Mouse (Mus musculus): Measurements from ENCODE around the gene Pkd1l2.
A peak's percentile ranks its signal among the peaks of the same experiment; 100 is the strongest.

The Pkd1l2 gene

DNA sequence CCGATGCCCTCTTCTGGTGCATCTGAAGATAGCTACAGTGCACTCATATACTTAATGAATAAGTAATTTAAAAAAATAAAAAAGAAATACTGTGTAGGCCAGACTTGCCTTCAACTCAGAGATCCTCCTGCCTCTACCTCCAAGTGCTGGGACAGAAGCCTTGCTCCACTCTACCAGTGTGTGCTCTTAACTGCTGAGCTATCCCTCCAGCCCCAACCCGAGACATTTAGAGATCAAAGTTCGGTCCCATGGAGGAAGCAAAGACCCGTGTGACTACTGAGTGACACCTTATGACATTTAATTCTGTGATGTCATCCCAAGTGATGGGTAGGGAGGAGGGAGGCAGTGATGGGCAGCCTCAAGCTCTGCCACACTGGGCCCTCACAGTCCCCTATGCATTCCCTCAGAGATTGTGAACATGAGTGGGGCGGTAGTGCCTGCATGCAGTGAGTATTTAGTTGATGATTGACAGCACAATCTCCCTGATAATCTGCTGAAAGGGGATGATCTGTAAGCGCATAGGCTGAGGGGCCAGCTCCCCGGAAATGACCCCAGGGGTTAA, 44.8 kb downstream of the Pkd1l2 start:
- DNase-seq (ENCODE audit: low read depth in 2 of 2, low spot score in 2 of 2) = no peak

- DNase-seq (ENCODE audit: low read depth in 2 of 2, low spot score in 2 of 2) = no peak
Measured at GRCm38 (mm10) chr8:117033393-117033792, 48.9 kb downstream of the Pkd1l2 start.

GRCm38 (mm10) chr8:117032609-117033008, 49.6 kb downstream of the Pkd1l2 start:
- DNase-seq (ENCODE audit: low read depth in 2 of 2, low spot score in 2 of 2) = no peak

GRCm38 (mm10) chr8:117031476-117031875, 50.8 kb downstream of the Pkd1l2 start:
- no peak for DNase-seq (ENCODE audit: low read depth in 2 of 2, low spot score in 2 of 2)

GRCm38 (mm10) chr8:117028686-117029085, 53.6 kb downstream of the Pkd1l2 start:
- no peak for DNase-seq (ENCODE audit: low read depth in 2 of 2, low spot score in 2 of 2)

- no peak for DNase-seq (ENCODE audit: low read depth in 2 of 2, low spot score in 2 of 2)
Measured at GRCm38 (mm10) chr8:117027601-117028000, 54.6 kb downstream of the Pkd1l2 start.

- DNase-seq (ENCODE audit: low read depth in 2 of 2, low spot score in 2 of 2) = no peak
Measured at GRCm38 (mm10) chr8:117022297-117022993, 59.8 kb downstream of the Pkd1l2 start.

DNA sequence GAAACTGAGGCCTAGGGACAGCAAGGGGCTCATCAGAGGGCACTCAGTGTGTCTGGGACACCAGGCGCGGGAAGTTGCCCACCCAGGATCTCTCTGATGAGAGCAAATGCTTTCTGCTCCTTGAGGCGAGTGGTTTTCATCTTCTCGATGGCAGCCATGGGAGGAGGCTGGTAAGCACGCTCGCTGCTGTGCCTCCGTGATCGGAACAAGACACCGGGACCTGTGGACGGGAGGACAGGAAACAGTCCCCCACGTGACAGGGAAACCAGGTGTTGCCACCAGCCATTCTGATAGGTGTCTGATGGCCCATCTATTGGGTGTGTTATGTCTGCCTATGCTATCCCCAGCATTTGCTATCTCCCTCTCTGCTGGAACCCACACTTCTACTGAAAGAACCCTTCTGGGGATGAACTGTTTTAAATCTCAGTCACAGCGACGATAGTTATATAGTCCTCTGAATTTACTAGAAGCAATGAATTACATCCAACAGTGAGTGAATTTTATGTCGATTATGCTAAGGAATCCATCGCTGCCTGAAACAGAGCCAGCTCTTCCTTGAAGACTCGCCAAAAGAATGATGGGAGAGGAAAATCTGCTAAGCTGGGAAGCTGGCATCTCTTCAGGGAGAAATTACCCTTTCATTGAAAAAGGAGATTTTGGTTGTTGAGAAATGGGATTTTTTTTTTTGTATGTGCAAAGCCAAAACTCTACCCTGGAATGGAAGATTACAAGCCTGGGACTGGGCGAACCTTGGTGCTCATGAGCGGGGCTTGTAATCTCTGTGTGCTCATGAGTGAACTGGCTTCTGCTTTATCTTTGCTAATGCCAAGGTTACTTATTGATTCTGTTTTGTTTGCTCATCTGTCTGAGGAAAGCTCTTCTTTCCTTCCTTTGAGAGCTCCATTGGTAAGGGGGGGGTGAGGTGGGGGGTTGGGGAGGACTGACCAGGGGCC, 62.6 kb downstream of the Pkd1l2 start:
- no peak for DNase-seq (ENCODE audit: low read depth in 2 of 2, low spot score in 2 of 2)

DNA sequence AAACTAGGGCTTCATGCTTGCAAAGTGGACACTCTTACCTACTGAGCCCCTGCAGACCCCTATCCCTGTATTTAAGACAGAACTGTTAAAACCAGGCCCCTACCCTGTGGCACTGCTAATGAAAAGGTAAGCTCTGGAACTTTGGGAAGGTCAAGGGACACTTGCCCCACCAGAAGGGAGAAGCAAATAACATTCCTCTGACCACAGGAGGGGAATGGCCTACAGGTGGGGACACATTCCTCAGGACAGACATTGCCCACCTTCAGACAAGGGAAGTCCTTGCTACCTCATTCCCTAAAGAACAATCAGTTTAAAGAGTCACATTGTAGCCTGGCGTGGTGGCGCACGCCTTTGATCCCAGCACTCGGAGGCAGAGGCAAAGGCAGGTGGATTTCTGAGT, 64.4 kb downstream of the Pkd1l2 start:
- DNase-seq (ENCODE audit: low read depth in 2 of 2, low spot score in 2 of 2) = no peak

GRCm38 (mm10) chr8:117017006-117017405, 65.2 kb downstream of the Pkd1l2 start:
- no peak for DNase-seq (ENCODE audit: low read depth in 2 of 2, low spot score in 2 of 2)

DNA sequence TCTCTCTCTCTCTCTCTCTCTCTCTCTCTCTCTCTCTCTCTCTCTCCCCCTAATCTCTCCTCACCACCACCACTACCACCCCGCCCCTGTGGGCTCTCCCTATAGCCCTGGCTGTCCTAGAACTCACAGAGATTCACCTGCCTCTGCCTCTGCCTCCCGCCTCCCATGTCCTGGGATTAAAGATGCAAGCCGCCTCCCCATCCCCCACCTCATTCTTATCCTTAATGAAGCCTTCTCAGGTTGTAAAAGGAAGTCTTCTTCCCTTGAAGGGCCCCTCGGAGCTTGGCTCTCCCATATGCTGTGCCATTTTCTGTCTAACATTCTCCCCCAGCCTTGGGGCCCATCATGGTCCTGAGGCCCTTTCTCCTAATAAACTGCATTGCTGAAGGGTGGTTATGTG, 66.6 kb downstream of the Pkd1l2 start:
- DNase-seq (ENCODE audit: low read depth in 2 of 2, low spot score in 2 of 2) = no peak

DNA sequence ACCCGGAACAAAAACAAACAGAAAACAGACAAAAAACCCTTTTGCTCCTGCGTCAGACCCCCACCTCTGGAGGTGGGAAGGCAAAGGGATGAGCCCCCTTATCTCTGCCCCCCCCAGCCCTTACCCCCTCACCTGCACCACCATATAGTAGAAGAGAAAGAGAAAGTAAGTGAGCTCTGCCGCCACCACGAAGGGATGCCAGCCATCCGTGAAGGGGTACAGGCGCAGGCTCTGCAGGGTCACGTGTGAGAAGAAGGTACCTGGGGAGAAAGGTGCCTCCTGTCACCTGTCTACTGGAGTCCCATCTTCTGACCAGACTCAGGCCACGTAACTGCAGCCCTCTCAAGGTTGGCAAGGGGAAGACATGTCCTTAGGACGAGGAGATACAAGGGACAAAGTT, 70.9 kb downstream of the Pkd1l2 start:
- no peak for DNase-seq (ENCODE audit: low read depth in 2 of 2, low spot score in 2 of 2)

GRCm38 (mm10) chr8:116994016-116994716, 88.1 kb downstream of the Pkd1l2 start:
- DNase-seq (ENCODE audit: low read depth in 2 of 2, low spot score in 2 of 2) = no peak

DNA sequence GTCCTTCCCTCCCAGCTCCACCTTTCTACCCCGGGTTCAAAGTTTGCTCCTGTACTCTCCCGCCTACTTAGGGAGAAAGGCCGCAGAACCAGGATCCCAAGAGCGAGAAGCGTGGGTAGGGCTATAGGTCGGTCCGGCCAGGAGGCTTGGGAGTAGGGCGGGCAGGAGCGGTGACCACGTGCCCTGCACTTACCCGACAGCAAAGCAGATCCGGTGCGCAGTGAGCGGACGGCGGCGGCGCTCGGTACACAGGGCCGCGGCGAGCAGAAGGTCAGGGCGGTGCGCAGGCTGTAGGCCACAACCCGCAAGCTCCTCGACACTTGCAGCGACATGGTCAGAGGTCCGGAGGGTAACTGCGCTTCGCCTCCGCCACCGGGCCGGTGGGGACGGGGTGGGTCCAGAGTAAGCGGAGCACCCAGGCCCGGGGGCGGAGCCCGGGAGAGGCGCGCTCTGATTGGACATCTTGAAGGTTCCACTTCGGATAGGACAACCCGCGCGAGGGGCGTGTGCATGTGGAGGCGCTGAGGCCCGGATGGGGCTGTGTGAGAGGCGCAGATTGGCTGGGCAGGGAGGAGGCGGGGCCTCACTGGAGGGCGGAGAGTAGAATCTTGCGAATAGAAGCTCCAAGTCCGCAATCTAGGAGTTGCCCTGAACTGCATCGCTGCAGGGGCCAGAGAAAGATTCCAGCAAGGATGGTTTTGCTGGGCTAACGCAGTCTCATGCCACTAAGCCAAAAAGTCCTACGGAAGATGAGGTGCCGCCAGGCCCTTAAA, 89.0 kb downstream of the Pkd1l2 start, which contains the start of gene Gcsh:
Gene Gcsh (minus strand): TSS at position 443 of the 773 bp plus-strand sequence.
- peak; percentile 93 to 96 for DNase-seq (ENCODE audit: low read depth in 2 of 2, low spot score in 2 of 2)

DNA sequence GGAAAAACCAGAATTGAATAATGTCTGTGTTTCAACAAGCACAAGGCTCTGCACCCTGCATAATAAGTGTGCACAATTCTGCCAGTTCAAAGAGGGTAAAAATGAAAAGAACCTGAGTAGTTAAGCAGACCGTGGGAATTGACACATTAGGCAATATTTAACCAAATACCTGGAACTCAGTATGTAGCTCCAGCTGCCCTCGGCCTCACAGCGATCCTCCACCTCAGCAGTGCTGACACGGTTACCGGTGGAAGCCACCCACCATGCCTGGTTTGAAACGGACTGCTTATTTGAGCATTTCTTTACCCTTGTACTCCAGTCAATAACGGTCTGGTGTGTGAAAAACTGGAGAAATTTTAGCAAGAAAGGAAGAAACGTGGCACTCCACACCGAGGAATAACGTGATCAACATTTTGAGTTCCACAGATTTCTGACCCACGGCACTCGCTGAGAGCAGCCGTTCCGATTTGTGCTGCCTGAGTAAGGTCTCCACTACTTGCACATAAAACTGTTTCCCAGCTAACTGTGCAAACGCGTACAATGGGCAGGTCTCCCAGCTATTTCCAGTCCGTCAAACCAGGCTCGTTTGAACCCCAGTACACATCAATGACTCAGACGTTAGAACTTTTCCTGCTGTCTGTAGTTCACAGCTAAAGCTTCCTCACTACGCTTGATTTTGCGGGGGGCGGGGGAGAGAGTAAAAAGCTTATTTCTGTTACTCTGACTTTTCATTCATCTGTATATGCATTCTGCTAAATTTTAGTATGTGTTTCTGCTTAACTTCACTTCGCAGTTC, 89.9 kb downstream of the Pkd1l2 start:
- DNase-seq (ENCODE audit: low read depth in 2 of 2, low spot score in 2 of 2) = peak in 1 of 2 experiments; percentile 20

GRCm38 (mm10) chr8:116991241-116991640, 91.0 kb downstream of the Pkd1l2 start:
- no peak for DNase-seq (ENCODE audit: low read depth in 2 of 2, low spot score in 2 of 2)

DNA sequence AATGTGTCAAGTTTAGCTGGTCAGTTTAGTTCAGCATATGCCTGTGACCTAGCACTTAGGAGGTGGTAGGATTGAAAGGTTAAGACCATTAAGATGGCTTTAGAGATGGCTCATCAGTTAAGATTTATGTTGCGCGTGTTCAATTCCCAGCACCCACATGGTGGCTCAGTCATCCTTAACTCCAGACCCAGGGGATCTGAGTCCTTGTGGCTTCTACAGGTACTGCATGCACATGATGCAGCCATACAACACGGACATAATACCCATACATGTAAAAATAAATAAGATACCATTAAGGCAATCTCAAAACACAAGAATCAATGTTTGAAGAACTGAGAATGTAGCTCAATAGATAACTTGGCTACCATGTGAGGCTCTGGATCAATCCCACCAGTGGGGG, 92.4 kb downstream of the Pkd1l2 start:
- DNase-seq (ENCODE audit: low read depth in 2 of 2, low spot score in 2 of 2) = no peak

DNA sequence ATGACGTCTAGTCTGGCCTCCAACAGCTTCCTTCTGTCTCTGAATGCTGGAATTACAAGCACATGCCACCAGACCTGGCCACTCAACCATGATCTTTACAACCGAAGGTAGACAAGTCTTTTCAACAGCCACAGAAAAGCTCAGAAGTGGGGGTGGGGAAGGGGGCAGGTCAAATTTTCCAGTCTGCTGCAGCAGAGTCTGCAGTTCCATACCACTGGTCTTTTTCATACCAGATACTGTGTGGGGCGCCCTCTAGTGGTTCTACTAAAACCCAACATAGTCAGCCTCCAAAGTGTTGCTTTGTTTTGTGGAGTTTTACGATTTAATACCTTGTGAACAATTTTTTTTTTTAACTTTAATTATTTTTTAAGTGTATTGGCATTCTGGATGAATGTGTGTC, 102.1 kb downstream of the Pkd1l2 start:
- peak; percentile 49 to 62 for DNase-seq (ENCODE audit: low read depth in 2 of 2, low spot score in 2 of 2)

- peak; percentile 96 to 98 for DNase-seq (ENCODE audit: low read depth in 2 of 2, low spot score in 2 of 2)
Measured at GRCm38 (mm10) chr8:116978631-116979256, 103.5 kb downstream of the Pkd1l2 start, which contains the start of gene 1700030J22Rik. 1700030J22Rik (minus strand) TSS chr8:116978959.

Measured in CD8-positive naive resting alpha-beta T cell, adult 2 months (primary cell).